8 mouse cellular contexts compared by ENCODE assay signal in genomic region chr2:91971231-91972097, GRCm38 (mm10). TPM values are rescaled to one million over a fixed set of nuclear protein-coding genes. Genes with fewer than 3 reads are reported as not detected.
DNase-seq lines count a peak whose midpoint lies in the region; ATAC-seq and TF ChIP-seq lines count a peak whose summit lies in the region.
"Had no signal": no experiment of that assay in that cellular context is flagged by ENCODE, and none has a peak within 500 bp of the region (broad histone marks: within the 10 kb centered on the region; RNA-seq: fewer than 3 reads in every experiment).

No protein-coding gene starts in this region.

- H3K9me3 ChIP-seq in MEL (replicated peaks; ENCODE audit: insufficient read depth, low read length) = no peaks in the 10 kb centered on the region
- no peaks in the 10 kb centered on the region for H3K9me3 ChIP-seq in intestine, embryonic 14.5 days (ENCODE audit: control insufficient read depth, low read length)
- H3K9me3 ChIP-seq in liver, embryonic 14.5 days (ENCODE audit: control insufficient read depth, low read length) = no peaks in the 10 kb centered on the region

- TF ChIP-seq CTCF in MEL (IDR thresholded peaks at IDR 0.05 in 2 of 3, conservative IDR thresholded peaks at IDR 0.05 in 1 of 3; ENCODE audit: control insufficient read depth in 1 of 3, insufficient read depth in 1 of 3, low read depth in 2 of 3, low read length in 3 of 3, poor library complexity in 1 of 3, severe bottlenecking in 1 of 3) = no peak
- TF ChIP-seq CTCF in liver, embryonic 14.5 days (IDR thresholded peaks at IDR 0.05; ENCODE audit: low read depth) = no peak

- no peak overlapping the region; the same call in 1 of the 2 replicates for H3K27ac ChIP-seq in MEL (ENCODE audit: control insufficient read depth, low read depth, low read length)
- H3K27ac ChIP-seq in intestine, embryonic 14.5 days (ENCODE audit: low read depth) = peak overlapping the region; percentile 40; the same call in 1 of the 2 replicates
- no peak overlapping the region; the same call in 1 of the 2 replicates for H3K27ac ChIP-seq in liver, embryonic 14.5 days

- 0 out of 2 replicates have a peak overlapping the region, but pooled peaks have one; percentile 3 for H3K4me2 ChIP-seq in intestine, embryonic 14.5 days (ENCODE audit: low read length)
- no peak overlapping the region; the same call in 1 of the 2 replicates for H3K4me2 ChIP-seq in liver, embryonic 14.5 days (ENCODE audit: low read depth)

- no peaks in the 10 kb centered on the region for H3K79me2 ChIP-seq in MEL (ENCODE audit: control insufficient read depth, insufficient read depth, low read length, poor library complexity)

- TF ChIP-seq RAD21 in MEL (IDR thresholded peaks at IDR 0.05; ENCODE audit: low read depth, low read length) = no peak

- DNase-seq in MEL (ENCODE audit: low read depth, low spot score) (no peak), adipocyte (ENCODE audit: low spot score) (no peak)
- DNase-seq in cerebellum, adult 11-12 months = peak; percentile 91
- peak; percentile 68 for DNase-seq in gastrocnemius, postnatal 14 days
- DNase-seq in intestine, embryonic 14.5 days (ENCODE audit: low spot score) = no peak
- DNase-seq in liver, embryonic 14.5 days (ENCODE audit: low read depth in 3 of 3, low spot score in 3 of 3) = no peak
- DNase-seq in right cerebral cortex, adult 18-20 months = peak; percentile 79

- peaks cover 0 to 7% of the 10 kb centered on the region in 2 experiments; a peak in 2 of 4 replicates for H3K36me3 ChIP-seq in MEL (ENCODE audit: control insufficient read depth in 1 of 2, insufficient read depth in 2 of 2, low read length in 2 of 2)
- H3K36me3 ChIP-seq in intestine, embryonic 14.5 days (ENCODE audit: control insufficient read depth, insufficient read depth, low read length) = no peaks in the 10 kb centered on the region
- no peaks in the 10 kb centered on the region for H3K36me3 ChIP-seq in liver, embryonic 14.5 days (replicated peaks; ENCODE audit: control insufficient read depth, insufficient read depth, low read depth)

- ATAC-seq in intestine, embryonic 14.5 days (replicated peaks; ENCODE audit: low FRiP score, low TSS enrichment, low read depth) = 0 out of 2 replicates have a peak, but pooled peaks have one; percentile 30
- ATAC-seq in liver, embryonic 14.5 days (ENCODE audit: insufficient read depth) = peak; percentile 62

- intact Hi-C loops in gastrocnemius, postnatal 14 days (cut with DNase I; ENCODE audit: low total_unique reads) = no loop called here

- no peak for TF ChIP-seq EP300 in MEL (IDR thresholded peaks at IDR 0.05; ENCODE audit: low read depth in 1 of 2, low read length in 2 of 2)
- TF ChIP-seq EP300 in liver, embryonic 14.5 days (IDR thresholded peaks at IDR 0.05; ENCODE audit: low read depth) = no peak

- H3K27me3 ChIP-seq in MEL (ENCODE audit: control insufficient read depth in 1 of 2, insufficient read depth in 2 of 2, low read length in 2 of 2) = peaks cover 1 to 5% of the 10 kb centered on the region in 2 experiments; a peak in 2 of 4 replicates
- peaks cover 29% of the 10 kb centered on the region for H3K27me3 ChIP-seq in intestine, embryonic 14.5 days (replicated peaks; ENCODE audit: control insufficient read depth, insufficient read depth, low read length)
- H3K27me3 ChIP-seq in liver, embryonic 14.5 days (ENCODE audit: control insufficient read depth, insufficient read depth, low read length) = peaks cover 60% of the 10 kb centered on the region

- no peaks in the 10 kb centered on the region for H3K4me1 ChIP-seq in MEL (ENCODE audit: control insufficient read depth in 1 of 2, insufficient read depth in 2 of 2, low read length in 2 of 2)
- peaks cover 29% of the 10 kb centered on the region for H3K4me1 ChIP-seq in intestine, embryonic 14.5 days (replicated peaks; ENCODE audit: control insufficient read depth, insufficient read depth, low read length)
- H3K4me1 ChIP-seq in liver, embryonic 14.5 days (replicated peaks; ENCODE audit: control insufficient read depth in 2 of 2, insufficient read depth in 2 of 2, low read length in 1 of 2) = peaks cover 0 to 7% of the 10 kb centered on the region in 2 experiments; a peak in 2 of 4 replicates

- 24% methylated on average over 21 of the region's 21 CpGs for WGBS in intestine, embryonic 14.5 days
- 16% methylated on average over 21 of the region's 21 CpGs for WGBS in liver, embryonic 14.5 days (ENCODE audit: insufficient replicate concordance)

- peak overlapping the region; percentile 12 to 47; a peak in 3 of 4 replicates for H3K4me3 ChIP-seq in MEL (ENCODE audit: control insufficient read depth in 1 of 2, insufficient read depth in 1 of 2, low read depth in 2 of 2, low read length in 2 of 2)
- H3K4me3 ChIP-seq in intestine, embryonic 14.5 days (ENCODE audit: low read depth, low read length) = no peak overlapping the region
- no peak overlapping the region for H3K4me3 ChIP-seq in liver, embryonic 14.5 days (ENCODE audit: insufficient read depth in 1 of 2, low read depth in 2 of 2, low read length in 2 of 2)

- H3K9ac ChIP-seq in MEL (ENCODE audit: control insufficient read depth, low read depth, low read length, poor library complexity, severe bottlenecking) = peak overlapping the region; percentile 44
- no peak overlapping the region for H3K9ac ChIP-seq in intestine, embryonic 14.5 days (ENCODE audit: low read length)
- H3K9ac ChIP-seq in liver, embryonic 14.5 days (replicated peaks) = no peak overlapping the region

- TF ChIP-seq POLR2A in MEL (IDR thresholded peaks at IDR 0.05; ENCODE audit: control insufficient read depth in 1 of 2, insufficient read depth in 1 of 2, low read depth in 1 of 2, low read length in 2 of 2, poor library complexity in 1 of 2) = no peak

TF ChIP-seq in MEL, 35 proteins besides CTCF, POLR2A, EP300 and RAD21:
- no peak for TF ChIP-seq CHD2 (IDR thresholded peaks at IDR 0.05; ENCODE audit: low read length)
- TF ChIP-seq JUND (IDR thresholded peaks at IDR 0.05; ENCODE audit: low read depth, low read length) = no peak
- TF ChIP-seq ELF1 (IDR thresholded peaks at IDR 0.05; ENCODE audit: low read depth, low read length) = no peak
- TF ChIP-seq GATA1 (IDR thresholded peaks at IDR 0.05; ENCODE audit: low read depth, low read length) = no peak
- TF ChIP-seq USF1 (IDR thresholded peaks at IDR 0.05; ENCODE audit: low read depth, low read length) = no peak
- TF ChIP-seq TCF12 (IDR thresholded peaks at IDR 0.05; ENCODE audit: low read depth, low read length) = no peak
- TF ChIP-seq GABPA (IDR thresholded peaks at IDR 0.05; ENCODE audit: low read depth, low read length) = no peak
- TF ChIP-seq E2F4 (IDR thresholded peaks at IDR 0.05; ENCODE audit: borderline replicate concordance, low read depth, low read length) = no peak
- TF ChIP-seq POLR2AphosphoS2 (IDR thresholded peaks at IDR 0.05; ENCODE audit: low read length) = no peak
- TF ChIP-seq MAFK (IDR thresholded peaks at IDR 0.05; ENCODE audit: borderline replicate concordance, low read depth, low read length) = no peak
- TF ChIP-seq MYB (IDR thresholded peaks at IDR 0.05; ENCODE audit: low read depth, low read length) = no peak
- TF ChIP-seq TBP (IDR thresholded peaks at IDR 0.05; ENCODE audit: low read depth, low read length) = no peak

RNA-seq across cellular contexts. Expression of gene Dgkz, which starts 4.2 kb away (rescaled TPM):
- total RNA-seq in MEL (2012; rRNA removed) = 65.6 and 66.1 TPM in 2 replicates
- polyA plus RNA-seq in MEL (2012; ENCODE audit: insufficient read depth in 1 of 2, insufficient read length in 2 of 2, low read depth in 1 of 2, low replicate concordance in 2 of 2, missing spikeins in 1 of 2) = 100 to 1,000 TPM in 1 of 2 experiments, not detected in 1; 165 TPM
- 10 to 100 TPM; 38.6 to 42.4 TPM for total RNA-seq in gastrocnemius, postnatal 14 days (2021)
- polyA plus RNA-seq in intestine, embryonic 14.5 days (2014; fragmentation: Nextera tagmentation; extraction: Ambion mirVana) = 71.9 and 75.6 TPM in 2 replicates
- polyA plus RNA-seq in liver, embryonic 14.5 days (2012; rRNA removed) = 55.9 and 60.7 TPM in 2 replicates
- 19.6 and 26.7 TPM in 2 replicates for polyA plus RNA-seq in liver, embryonic 14.5 days (2014; fragmentation: Nextera tagmentation; extraction: Ambion mirVana)

RNA-seq across cellular contexts. Expression of gene Gm9821, which starts 26.0 kb away (rescaled TPM):
- total RNA-seq in MEL (2012; rRNA removed) = 0.85 and 1.2 TPM in 2 replicates
- polyA plus RNA-seq in MEL (2012; ENCODE audit: insufficient read depth in 1 of 2, insufficient read length in 2 of 2, low read depth in 1 of 2, low replicate concordance in 2 of 2, missing spikeins in 1 of 2) = 10 to 100 TPM in 1 of 2 experiments, not detected in 1; 22.7 TPM
- total RNA-seq in gastrocnemius, postnatal 14 days (2021) = not detected
- 0.74 and 0.88 TPM in 2 replicates for polyA plus RNA-seq in intestine, embryonic 14.5 days (2014; fragmentation: Nextera tagmentation; extraction: Ambion mirVana)
- polyA plus RNA-seq in liver, embryonic 14.5 days (2012; rRNA removed) = 0.01 and 0.02 TPM in 2 replicates
- polyA plus RNA-seq in liver, embryonic 14.5 days (2014; fragmentation: Nextera tagmentation; extraction: Ambion mirVana) = 0.63 and 0.96 TPM in 2 replicates
- polyA plus RNA-seq: embryonic facial prominence, embryonic 11.5 days had no signal

RNA-seq across cellular contexts. Expression of gene Mdk, which starts 39.4 kb away (rescaled TPM):
- 0.19 and 0.59 TPM in 2 replicates for total RNA-seq in MEL (2012; rRNA removed)
- polyA plus RNA-seq in MEL (2012; ENCODE audit: insufficient read depth in 1 of 2, insufficient read length in 2 of 2, low read depth in 1 of 2, low replicate concordance in 2 of 2, missing spikeins in 1 of 2) = 1 to 10 TPM in 1 of 2 experiments, not detected in 1; 3.4 TPM
- 10 to 100 TPM; 12.1 to 20.7 TPM for total RNA-seq in gastrocnemius, postnatal 14 days (2021)
- 973 and 1,126 TPM in 2 replicates for polyA plus RNA-seq in intestine, embryonic 14.5 days (2014; fragmentation: Nextera tagmentation; extraction: Ambion mirVana)
- 13.2 and 19.3 TPM in 2 replicates for polyA plus RNA-seq in liver, embryonic 14.5 days (2012; rRNA removed)
- polyA plus RNA-seq in liver, embryonic 14.5 days (2014; fragmentation: Nextera tagmentation; extraction: Ambion mirVana) = 12.7 and 13.7 TPM in 2 replicates

RNA-seq across cellular contexts. Expression of gene Chrm4, which starts 44.4 kb away (rescaled TPM):
- total RNA-seq in MEL (2012; rRNA removed) = 23.9 and 29.0 TPM in 2 replicates
- polyA plus RNA-seq in MEL (2012; ENCODE audit: insufficient read depth in 1 of 2, insufficient read length in 2 of 2, low read depth in 1 of 2, low replicate concordance in 2 of 2, missing spikeins in 1 of 2) = 10 to 100 TPM in 1 of 2 experiments, not detected in 1; 21.5 TPM
- not detected for total RNA-seq in gastrocnemius, postnatal 14 days (2021)
- 0.16 TPM in 1 of 2 replicates, not detected in the other for polyA plus RNA-seq in intestine, embryonic 14.5 days (2014; fragmentation: Nextera tagmentation; extraction: Ambion mirVana)
- 0.06 and 0.08 TPM in 2 replicates for polyA plus RNA-seq in liver, embryonic 14.5 days (2012; rRNA removed)
- polyA plus RNA-seq in liver, embryonic 14.5 days (2014; fragmentation: Nextera tagmentation; extraction: Ambion mirVana) = not detected in 2 replicates

RNA-seq across cellular contexts. Expression of gene Creb3l1, which starts 52.8 kb away (rescaled TPM):
- 0.12 and 0.16 TPM in 2 replicates for total RNA-seq in MEL (2012; rRNA removed)
- 1 to 10 TPM in 1 of 2 experiments, not detected in 1; 9.1 TPM for polyA plus RNA-seq in MEL (2012; ENCODE audit: insufficient read depth in 1 of 2, insufficient read length in 2 of 2, low read depth in 1 of 2, low replicate concordance in 2 of 2, missing spikeins in 1 of 2)
- total RNA-seq in gastrocnemius, postnatal 14 days (2021) = 10 to 100 TPM; 14.7 to 22.6 TPM
- 21.2 and 24.1 TPM in 2 replicates for polyA plus RNA-seq in intestine, embryonic 14.5 days (2014; fragmentation: Nextera tagmentation; extraction: Ambion mirVana)
- polyA plus RNA-seq in liver, embryonic 14.5 days (2012; rRNA removed) = 0.61 and 0.66 TPM in 2 replicates
- 0.84 and 1.3 TPM in 2 replicates for polyA plus RNA-seq in liver, embryonic 14.5 days (2014; fragmentation: Nextera tagmentation; extraction: Ambion mirVana)

Comparison
In these comparisons a context has a peak if more than half of its experiments do, and no peak if none do; other contexts are left out.
1. DNase-seq: peak in cerebellum, adult 11-12 months (single experiment), gastrocnemius, postnatal 14 days (single experiment) and right cerebral cortex, adult 18-20 months (single experiment); none in MEL (single experiment), intestine, embryonic 14.5 days (single experiment), liver, embryonic 14.5 days (0 of 3) and adipocyte (single experiment).
2. H3K4me3 ChIP-seq: peak in MEL (2 of 2); none in intestine, embryonic 14.5 days (single experiment) and liver, embryonic 14.5 days (0 of 2).
3. RNA of gene Mdk, which starts 39.4 kb away (polyA plus RNA-seq): 973 to 1,126 TPM in intestine, embryonic 14.5 days; 12.7 to 19.3 TPM in liver, embryonic 14.5 days and 3.4 TPM in MEL; every median in the first group is over 10 times any median in the second.